18 mouse cellular contexts compared by ENCODE assay signal in the genomic region with DNA sequence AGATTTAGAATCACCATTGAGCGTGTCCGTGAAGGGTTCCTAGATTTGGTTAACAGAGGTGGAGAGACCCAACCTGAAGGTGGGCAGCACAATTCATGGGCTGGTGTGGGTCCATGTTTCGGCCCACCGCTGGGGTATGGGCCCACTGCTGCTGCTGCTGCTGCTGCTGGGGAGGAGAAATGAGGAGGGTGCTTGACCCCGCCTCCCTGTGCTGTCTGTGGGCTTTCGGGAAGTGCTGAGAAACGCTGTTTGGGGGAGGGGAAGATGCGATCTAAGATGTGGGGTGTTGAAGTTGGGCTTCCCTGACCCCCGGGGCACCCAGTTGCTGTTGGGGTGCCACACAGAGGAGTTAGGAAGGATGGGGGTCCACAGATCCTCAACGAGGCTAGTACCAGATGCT. TPM values are rescaled to one million over a fixed set of nuclear protein-coding genes. Genes with fewer than 3 reads are reported as not detected.
DNase-seq lines count a peak whose midpoint lies in the region; ATAC-seq and TF ChIP-seq lines count a peak whose summit lies in the region.
"Had no signal": no experiment of that assay in that cellular context is flagged by ENCODE, and none has a peak within 500 bp of the region (broad histone marks: within the 10 kb centered on the region; RNA-seq: fewer than 3 reads in every experiment).

No protein-coding gene starts in this region.

- H3K4me1 ChIP-seq in kidney, postnatal 0 days (replicated peaks; ENCODE audit: insufficient read depth, low read length) = no peaks in the 10 kb centered on the region
- H3K4me1 ChIP-seq in MEL (ENCODE audit: control insufficient read depth in 1 of 2, insufficient read depth in 2 of 2, low read length in 2 of 2) = no peaks in the 10 kb centered on the region
- 0 out of 2 replicates have a peak, but pooled peaks cover 3% of the 10 kb centered on the region for H3K4me1 ChIP-seq in limb, embryonic 12.5 days (replicated peaks)
- H3K4me1 ChIP-seq: hindbrain, embryonic 13.5 days had no signal

- 0 out of 2 replicates have a peak overlapping the region, but pooled peaks have one; percentile 27 for H3K4me2 ChIP-seq in kidney, postnatal 0 days (ENCODE audit: low read length)
- H3K4me2 ChIP-seq in limb, embryonic 12.5 days = peak overlapping the region; percentile 42
- H3K4me2 ChIP-seq: hindbrain, embryonic 13.5 days had no signal

- H3K27me3 ChIP-seq in kidney, postnatal 0 days (ENCODE audit: insufficient read depth, low read length) = no peaks in the 10 kb centered on the region
- 0 out of 4 replicates have a peak, but pooled peaks cover 0 to 3% of the 10 kb centered on the region in 2 experiments for H3K27me3 ChIP-seq in MEL (ENCODE audit: control insufficient read depth in 1 of 2, insufficient read depth in 2 of 2, low read length in 2 of 2)
- H3K27me3 ChIP-seq in limb, embryonic 12.5 days = peaks cover 16% of the 10 kb centered on the region

- WGBS in kidney, postnatal 0 days = 36% methylated on average over 10 of the region's 10 CpGs
- WGBS in limb, embryonic 12.5 days = 35% methylated on average over 10 of the region's 10 CpGs

- no peak for TF ChIP-seq EP300 in MEL (IDR thresholded peaks at IDR 0.05; ENCODE audit: low read depth in 1 of 2, low read length in 2 of 2)

- no peaks in the 10 kb centered on the region for H3K36me3 ChIP-seq in kidney, postnatal 0 days (ENCODE audit: insufficient read depth, low read length)
- H3K36me3 ChIP-seq in MEL (ENCODE audit: control insufficient read depth in 1 of 2, insufficient read depth in 2 of 2, low read length in 2 of 2) = no peaks in the 10 kb centered on the region
- no peaks in the 10 kb centered on the region for H3K36me3 ChIP-seq in limb, embryonic 12.5 days
- H3K36me3 ChIP-seq: hindbrain, embryonic 13.5 days had no signal

- TF ChIP-seq CTCF in kidney, postnatal 0 days (IDR thresholded peaks at IDR 0.05; ENCODE audit: low read depth) = no peak
- TF ChIP-seq CTCF in MEL (IDR thresholded peaks at IDR 0.05 in 2 of 3, conservative IDR thresholded peaks at IDR 0.05 in 1 of 3; ENCODE audit: control insufficient read depth in 1 of 3, insufficient read depth in 1 of 3, low read depth in 2 of 3, low read length in 3 of 3, poor library complexity in 1 of 3, severe bottlenecking in 1 of 3) = no peak

- H3K9ac ChIP-seq in kidney, postnatal 0 days (ENCODE audit: low read depth, low read length) = no peak overlapping the region
- H3K9ac ChIP-seq in MEL (ENCODE audit: control insufficient read depth, low read depth, low read length, poor library complexity, severe bottlenecking) = no peak overlapping the region
- no peak overlapping the region for H3K9ac ChIP-seq in limb, embryonic 12.5 days (replicated peaks)
- H3K9ac ChIP-seq: forebrain, postnatal 0 days; hindbrain, embryonic 13.5 days had no signal

- no peak for TF ChIP-seq RAD21 in MEL (IDR thresholded peaks at IDR 0.05; ENCODE audit: low read depth, low read length)

- H3K27ac ChIP-seq in kidney, postnatal 0 days = no peak overlapping the region
- no peak overlapping the region for H3K27ac ChIP-seq in MEL (ENCODE audit: control insufficient read depth, low read depth, low read length)
- no peak overlapping the region for H3K27ac ChIP-seq in limb, embryonic 12.5 days
- H3K27ac ChIP-seq: hindbrain, embryonic 13.5 days had no signal

- no peaks in the 10 kb centered on the region for H3K79me2 ChIP-seq in MEL (ENCODE audit: control insufficient read depth, insufficient read depth, low read length, poor library complexity)

- no peak for ATAC-seq in kidney, postnatal 0 days (replicated peaks; ENCODE audit: low FRiP score, low read depth)
- peak; percentile 78 for ATAC-seq in common myeloid progenitor, adult 5-6 weeks (replicated peaks; ENCODE audit: low read depth, poor library complexity, severe bottlenecking)
- ATAC-seq in limb, embryonic 12.5 days (ENCODE audit: insufficient number of reproducible peaks, insufficient read depth, low FRiP score, low TSS enrichment, low read depth) = no peak
- ATAC-seq: activated CD4-positive, CD25-positive, alpha-beta regulatory T cell, adult 4 months; forebrain, postnatal 0 days had no signal

- DNase-seq in kidney, postnatal 0 days (ENCODE audit: low spot score) = no peak
- no peak for DNase-seq in kidney, postnatal 36 days
- peak; percentile 42 for DNase-seq in MEL (ENCODE audit: low read depth, low spot score)
- DNase-seq in left cerebral cortex, adult 18-20 months (ENCODE audit: low spot score in 2 of 2) = no peak
- no peak for DNase-seq in layer of hippocampus, adult 11-12 months (ENCODE audit: low spot score)
- DNase-seq in cerebellum, adult 11-12 months = no peak
- DNase-seq: cerebellum, adult 9-11 months; forebrain, postnatal 0 days; gastrocnemius, postnatal 36 days; lung, postnatal 14 days; right cerebral cortex, postnatal 25 days had no signal

- TF ChIP-seq POLR2A in MEL (IDR thresholded peaks at IDR 0.05; ENCODE audit: control insufficient read depth in 1 of 2, insufficient read depth in 1 of 2, low read depth in 1 of 2, low read length in 2 of 2, poor library complexity in 1 of 2) = no peak

- H3K9me3 ChIP-seq in kidney, postnatal 0 days (replicated peaks; ENCODE audit: low read length) = no peaks in the 10 kb centered on the region
- no peaks in the 10 kb centered on the region for H3K9me3 ChIP-seq in MEL (replicated peaks; ENCODE audit: insufficient read depth, low read length)
- no peaks in the 10 kb centered on the region for H3K9me3 ChIP-seq in limb, embryonic 12.5 days
- H3K9me3 ChIP-seq: hindbrain, embryonic 13.5 days had no signal

- H3K4me3 ChIP-seq in kidney, postnatal 0 days (replicated peaks; ENCODE audit: low read depth, low read length) = no peak overlapping the region
- H3K4me3 ChIP-seq in MEL (ENCODE audit: control insufficient read depth in 1 of 2, insufficient read depth in 1 of 2, low read depth in 2 of 2, low read length in 2 of 2) = peak overlapping the region; percentile 33 to 37; a peak in 3 of 4 replicates
- peak overlapping the region; percentile 5; the same call in 1 of the 2 replicates for H3K4me3 ChIP-seq in limb, embryonic 12.5 days (replicated peaks)
- H3K4me3 ChIP-seq: hindbrain, embryonic 13.5 days had no signal

TF ChIP-seq in MEL, 35 proteins besides CTCF, POLR2A, EP300 and RAD21:
- TF ChIP-seq HCFC1 (IDR thresholded peaks at IDR 0.05; ENCODE audit: low read depth, low read length) = no peak
- TF ChIP-seq MAZ (IDR thresholded peaks at IDR 0.05; ENCODE audit: low read depth, low read length) = no peak
- TF ChIP-seq MEF2A (IDR thresholded peaks at IDR 0.05; ENCODE audit: extremely low read depth, insufficient replicate concordance, low read depth, low read length, poor library complexity, severe bottlenecking) = no peak
- no peak for TF ChIP-seq NELFE (IDR thresholded peaks at IDR 0.05; ENCODE audit: low read depth, low read length)
- TF ChIP-seq KAT2A (conservative IDR thresholded peaks at IDR 0.05; ENCODE audit: low read depth, low read length) = no peak
TF ChIP-seq in MEL: peak in this region for 0.

RNA-seq across cellular contexts. Expression of a gene that starts 10.9 kb away (rescaled TPM):
- polyA plus RNA-seq in kidney, postnatal 0 days (2015; fragmentation: Nextera tagmentation; extraction: Ambion mirVana) = 0.29 and 0.33 TPM in 2 replicates
- 0.13 and 0.27 TPM in 2 replicates for total RNA-seq in MEL (2012; rRNA removed)
- under 1 TPM in 1 of 2 experiments, not detected in 1; 0.50 TPM for polyA plus RNA-seq in MEL (2012; ENCODE audit: insufficient read depth in 1 of 2, insufficient read length in 2 of 2, low read depth in 1 of 2, low replicate concordance in 2 of 2, missing spikeins in 1 of 2)
- total RNA-seq in common myeloid progenitor, adult 5-6 weeks (2017) = not detected in 2 replicates
- polyA plus RNA-seq in limb, embryonic 12.5 days (2016; fragmentation: Nextera tagmentation; extraction: Ambion mirVana) = 0.21 and 0.37 TPM in 2 replicates
- total RNA-seq in left cerebral cortex, adult 18-20 months (2021) = 1 to 10 TPM; 1.4 to 1.9 TPM
- total RNA-seq: gastrocnemius, postnatal 36 days had no signal
- polyA plus RNA-seq: activated CD4-positive, CD25-positive, alpha-beta regulatory T cell, adult 4 months had no signal

RNA-seq across cellular contexts. Expression of a gene that starts 16.9 kb away (rescaled TPM):
- 0.05 TPM in 1 of 2 replicates, not detected in the other for polyA plus RNA-seq in kidney, postnatal 0 days (2015; fragmentation: Nextera tagmentation; extraction: Ambion mirVana)
- not detected in 2 replicates for total RNA-seq in MEL (2012; rRNA removed)
- not detected for polyA plus RNA-seq in MEL (2012; ENCODE audit: insufficient read depth in 1 of 2, insufficient read length in 2 of 2, low read depth in 1 of 2, low replicate concordance in 2 of 2, missing spikeins in 1 of 2)
- not detected in 2 replicates for total RNA-seq in common myeloid progenitor, adult 5-6 weeks (2017)
- not detected in 2 replicates for polyA plus RNA-seq in limb, embryonic 12.5 days (2016; fragmentation: Nextera tagmentation; extraction: Ambion mirVana)
- total RNA-seq in left cerebral cortex, adult 18-20 months (2021) = under 1 TPM; 0.30 to 0.45 TPM
- total RNA-seq: gastrocnemius, postnatal 36 days; neutrophil, adult 5-6 weeks had no signal

RNA-seq across cellular contexts. Expression of a gene that starts 49.5 kb away (rescaled TPM):
- 19.1 and 20.0 TPM in 2 replicates for polyA plus RNA-seq in kidney, postnatal 0 days (2015; fragmentation: Nextera tagmentation; extraction: Ambion mirVana)
- 23.1 and 25.3 TPM in 2 replicates for total RNA-seq in MEL (2012; rRNA removed)
- polyA plus RNA-seq in MEL (2012; ENCODE audit: insufficient read depth in 1 of 2, insufficient read length in 2 of 2, low read depth in 1 of 2, low replicate concordance in 2 of 2, missing spikeins in 1 of 2) = 10 to 100 TPM; 26.7 to 41.2 TPM
- total RNA-seq in common myeloid progenitor, adult 5-6 weeks (2017) = 24.6 and 29.3 TPM in 2 replicates
- 38.4 and 43.4 TPM in 2 replicates for polyA plus RNA-seq in limb, embryonic 12.5 days (2016; fragmentation: Nextera tagmentation; extraction: Ambion mirVana)
- total RNA-seq in left cerebral cortex, adult 18-20 months (2021) = 10 to 100 TPM; 21.4 to 21.9 TPM

RNA-seq across cellular contexts. Expression of a gene that starts 49.5 kb away (rescaled TPM):
- 44.5 and 46.0 TPM in 2 replicates for polyA plus RNA-seq in kidney, postnatal 0 days (2015; fragmentation: Nextera tagmentation; extraction: Ambion mirVana)
- 55.1 and 57.4 TPM in 2 replicates for total RNA-seq in MEL (2012; rRNA removed)
- polyA plus RNA-seq in MEL (2012; ENCODE audit: insufficient read depth in 1 of 2, insufficient read length in 2 of 2, low read depth in 1 of 2, low replicate concordance in 2 of 2, missing spikeins in 1 of 2) = 10 to 100 TPM; 62.2 to 96.5 TPM
- 83.1 and 101 TPM in 2 replicates for total RNA-seq in common myeloid progenitor, adult 5-6 weeks (2017)
- 96.6 and 97.3 TPM in 2 replicates for polyA plus RNA-seq in limb, embryonic 12.5 days (2016; fragmentation: Nextera tagmentation; extraction: Ambion mirVana)
- 10 to 100 TPM; 46.3 to 46.7 TPM for total RNA-seq in left cerebral cortex, adult 18-20 months (2021)

RNA-seq across cellular contexts. Expression of a gene that starts 58.2 kb away (rescaled TPM):
- polyA plus RNA-seq in kidney, postnatal 0 days (2015; fragmentation: Nextera tagmentation; extraction: Ambion mirVana) = not detected in 2 replicates
- not detected in 2 replicates for total RNA-seq in MEL (2012; rRNA removed)
- not detected for polyA plus RNA-seq in MEL (2012; ENCODE audit: insufficient read depth in 1 of 2, insufficient read length in 2 of 2, low read depth in 1 of 2, low replicate concordance in 2 of 2, missing spikeins in 1 of 2)
- total RNA-seq in common myeloid progenitor, adult 5-6 weeks (2017) = not detected in 2 replicates
- polyA plus RNA-seq in limb, embryonic 12.5 days (2016; fragmentation: Nextera tagmentation; extraction: Ambion mirVana) = not detected in 2 replicates
- not detected for total RNA-seq in left cerebral cortex, adult 18-20 months (2021)
- total RNA-seq: gastrocnemius, postnatal 36 days; left cerebral cortex, postnatal 14 days; neutrophil, adult 5-6 weeks had no signal
- polyA plus RNA-seq: stomach, embryonic 14.5 days had no signal
